Mouse (Mus musculus) right cerebral cortex, postnatal 36 days (tissue): ENCODE results near the gene Sigirr.

Experiments used
- DNase-seq, 2 experiments: peaks; one replicate each; pipeline ENCODE4 v3.0.0; 2022; ENCODE audit warnings: low spot score in 2 of 2, mixed read lengths in 1 of 2

The Sigirr gene

DNA sequence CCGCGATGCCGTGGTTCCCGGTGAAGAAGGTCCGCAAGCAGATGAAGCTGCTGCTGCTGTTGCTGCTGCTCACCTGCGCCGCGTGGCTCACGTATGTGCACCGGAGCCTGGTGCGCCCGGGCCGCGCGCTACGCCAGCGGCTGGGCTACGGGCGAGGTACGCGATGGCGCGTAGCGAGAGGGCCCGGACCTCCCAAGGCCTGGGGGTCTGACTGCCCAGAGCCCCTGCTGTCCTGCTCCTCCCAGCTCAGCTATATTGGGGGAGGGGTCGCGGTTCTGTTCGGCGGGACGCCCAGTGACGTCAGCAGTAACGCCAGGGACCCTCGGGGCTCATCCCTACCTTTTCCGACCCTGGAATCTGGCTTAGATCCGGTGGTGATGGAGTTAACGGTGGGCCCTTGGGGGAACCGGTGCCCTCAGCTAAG is 39.1 kb downstream of the Sigirr start:
- no peak for DNase-seq

DNA sequence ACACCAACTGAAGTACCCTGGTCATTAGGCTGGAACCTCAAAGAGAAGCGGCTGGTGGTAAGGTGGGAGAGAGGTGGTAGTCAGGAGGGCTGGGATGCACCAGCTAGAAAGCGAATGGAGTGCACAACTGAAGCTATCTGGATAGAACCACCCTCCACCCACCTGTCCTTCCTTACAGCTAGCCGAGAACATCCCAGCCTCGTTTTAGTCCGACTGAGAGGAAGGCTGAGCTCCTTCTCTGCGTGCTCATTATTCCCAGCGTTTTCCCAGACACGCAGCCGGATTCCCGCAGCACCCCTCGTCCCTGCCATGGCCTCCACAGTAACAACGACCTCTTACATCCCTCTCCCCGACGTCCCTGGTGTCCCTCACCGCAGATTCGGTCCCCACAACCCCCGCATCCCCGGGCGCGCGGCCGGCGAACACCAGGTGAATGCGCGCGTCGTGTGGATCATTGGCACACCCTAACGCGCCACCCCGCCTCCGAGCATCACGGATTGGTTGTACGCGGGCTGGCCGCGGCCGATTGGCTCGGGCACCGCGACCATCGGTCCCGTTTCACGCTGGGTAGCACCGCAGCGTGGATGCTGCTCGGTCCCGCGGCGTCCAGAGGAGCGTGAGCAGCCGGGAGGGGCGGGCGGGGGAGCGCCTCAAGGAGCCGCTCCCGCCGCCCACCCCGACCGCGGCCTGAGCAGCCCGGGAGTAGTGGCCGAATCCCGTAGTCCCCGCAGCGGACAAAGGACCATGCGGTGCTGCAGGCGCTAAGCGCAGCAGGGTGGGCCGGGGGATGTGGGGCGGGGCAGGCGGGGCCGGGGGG is 39.7 kb downstream of the Sigirr start, which contains the start of gene B4galnt4:
Gene B4galnt4 (plus strand): TSS at position 679 of the 817 bp plus-strand sequence.
- peak; percentile 93 to 95 for DNase-seq

DNA sequence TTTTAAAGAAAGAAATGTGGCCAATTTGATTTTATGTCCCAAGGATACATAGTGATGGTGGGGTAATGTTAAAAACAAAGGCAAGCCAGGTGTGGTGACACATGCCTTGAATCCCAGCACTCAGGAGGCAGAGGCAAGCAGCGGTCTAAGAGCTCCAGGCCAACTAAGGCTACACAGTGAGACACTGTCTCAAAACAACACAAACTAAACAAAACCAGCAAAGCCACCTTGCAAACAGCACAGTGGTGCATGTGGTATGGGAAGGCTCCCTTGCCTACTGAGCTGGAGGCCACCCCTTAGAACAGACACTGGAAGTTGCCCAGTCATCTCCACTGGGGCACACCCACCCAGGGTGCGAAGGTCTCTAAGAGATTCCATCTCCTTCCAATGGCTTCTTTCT is 40.4 kb downstream of the Sigirr start:
- DNase-seq = no peak

DNA sequence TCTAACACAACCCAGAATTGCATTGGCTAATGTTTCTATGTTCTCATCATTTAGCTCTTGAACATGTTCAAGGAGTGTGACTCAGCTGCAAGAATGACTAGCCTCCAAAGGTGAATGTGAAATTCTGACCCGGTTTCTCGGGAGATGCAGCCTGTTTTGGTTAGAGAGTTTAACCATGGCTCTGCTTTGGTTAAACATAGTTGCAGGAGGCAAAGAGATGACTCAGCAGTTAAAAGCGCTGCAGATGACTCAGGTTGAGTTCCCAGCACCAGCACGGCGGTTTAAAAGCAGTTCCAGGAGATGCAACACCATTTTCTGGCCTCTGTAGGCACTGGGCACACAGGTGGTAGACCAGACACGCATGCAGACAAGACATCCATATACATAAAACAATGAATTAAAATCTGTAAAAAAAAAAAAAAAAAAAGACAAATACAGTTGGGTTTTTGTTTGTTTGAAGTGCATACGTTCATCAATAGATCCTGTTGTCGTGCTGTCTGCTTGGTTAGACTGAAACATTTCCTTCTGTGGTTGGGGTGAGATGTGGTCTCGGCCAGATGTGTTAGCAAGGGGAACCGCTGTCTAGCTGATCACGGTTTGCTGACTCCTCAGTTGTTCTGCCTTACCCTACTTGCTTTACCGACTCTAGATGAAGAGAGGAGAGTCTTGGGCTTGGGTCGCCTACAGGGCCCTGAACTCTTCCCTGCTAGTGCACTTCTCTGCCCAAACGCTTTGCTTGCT is 41.6 kb downstream of the Sigirr start:
- DNase-seq = no peak

DNA sequence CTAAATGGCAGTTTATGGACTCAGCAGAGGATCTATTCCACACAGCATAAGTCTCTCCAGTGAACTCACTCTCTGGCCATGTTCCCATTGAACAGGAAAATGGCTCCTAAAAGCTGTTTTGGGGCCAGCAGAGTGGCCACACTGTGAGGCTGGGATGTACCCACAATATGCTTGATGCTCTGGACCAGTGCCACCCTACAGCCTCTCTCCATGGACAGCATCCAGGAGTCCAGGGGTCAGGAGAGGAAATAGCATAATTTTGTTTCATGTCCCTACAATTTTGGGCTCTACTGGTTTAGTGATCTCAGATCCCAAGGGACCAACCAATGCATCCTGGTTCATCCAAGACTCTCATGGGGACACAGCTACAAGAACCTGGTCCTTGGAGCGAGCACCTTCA is 42.8 kb downstream of the Sigirr start:
- no peak for DNase-seq

DNA sequence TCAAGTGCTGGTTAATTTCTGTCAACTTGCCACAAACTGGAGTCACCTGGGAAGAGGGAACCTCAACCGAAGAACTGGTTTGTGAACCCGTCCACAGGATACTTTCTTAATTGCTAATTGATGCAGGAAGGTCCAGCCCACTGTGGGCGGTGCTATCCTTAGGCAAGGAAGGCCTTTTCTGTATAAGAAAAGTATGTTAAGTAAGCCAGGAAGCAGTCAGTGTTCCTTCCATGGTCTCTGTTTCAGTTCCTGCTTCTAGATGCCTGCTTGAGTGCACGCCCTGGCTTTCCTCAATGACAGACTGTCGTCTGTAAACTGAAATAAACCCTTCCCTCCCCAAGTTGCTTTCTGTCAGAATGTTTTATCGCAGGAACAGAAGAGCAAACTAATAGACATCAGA is 43.4 kb downstream of the Sigirr start:
- no peak for DNase-seq

DNA sequence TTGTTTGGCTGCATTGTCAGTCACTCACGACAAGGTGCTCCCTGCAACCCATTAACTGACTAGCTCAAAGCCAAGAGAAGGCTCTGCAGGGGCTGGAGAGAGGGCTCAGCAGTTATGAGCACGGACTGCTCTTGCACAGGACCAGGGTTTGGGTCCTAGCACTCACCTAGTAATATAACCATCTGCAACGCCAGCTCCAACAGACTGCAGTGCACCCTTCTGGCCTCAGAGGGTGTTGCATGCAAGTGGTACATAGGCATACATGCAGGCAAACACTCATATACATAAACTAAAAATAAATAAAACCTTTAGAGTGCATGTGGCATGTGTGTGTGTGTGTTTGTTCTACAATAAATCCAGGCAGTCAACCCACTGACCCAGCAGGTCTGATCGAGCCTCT is 44.6 kb downstream of the Sigirr start:
- no peak for DNase-seq

DNA sequence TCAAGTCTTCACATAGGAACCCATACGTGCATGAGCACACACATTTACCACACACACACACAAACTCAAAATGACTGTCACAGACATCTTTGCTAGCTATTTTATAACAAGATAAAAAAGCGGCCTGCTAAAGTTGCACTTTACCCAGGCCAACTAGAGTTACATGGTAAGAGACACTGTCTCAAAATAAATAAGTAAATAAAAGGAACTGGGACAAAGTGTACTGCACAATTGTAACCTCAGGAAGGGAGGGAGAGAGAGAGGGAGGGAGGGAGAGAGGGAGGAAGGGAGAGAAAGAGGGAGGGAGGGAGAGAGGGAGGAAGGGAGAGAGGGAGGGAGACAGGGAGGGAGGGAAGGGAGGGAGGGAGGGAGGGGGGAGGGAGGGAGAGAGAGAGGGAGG is 48.0 kb downstream of the Sigirr start:
- no peak for DNase-seq

DNA sequence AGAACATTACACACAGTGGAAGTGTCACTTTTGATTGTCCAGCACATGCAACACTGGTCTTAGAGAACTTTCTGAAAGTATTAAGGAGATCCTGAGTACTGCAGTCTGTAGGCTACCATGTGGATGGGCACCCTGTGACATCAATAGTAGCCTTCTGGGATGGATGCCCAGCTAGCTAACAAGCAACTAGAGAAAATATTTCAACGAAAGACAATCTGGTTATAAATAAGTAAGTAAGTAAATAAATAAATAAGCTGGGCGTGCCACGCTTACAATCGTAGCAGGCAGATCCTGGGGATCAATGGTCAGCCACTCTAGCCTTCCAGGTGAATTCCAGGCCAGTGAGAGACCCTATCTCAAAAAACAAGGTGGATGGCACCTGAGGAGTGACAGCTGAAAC is 48.4 kb downstream of the Sigirr start:
- no peak for DNase-seq

DNA sequence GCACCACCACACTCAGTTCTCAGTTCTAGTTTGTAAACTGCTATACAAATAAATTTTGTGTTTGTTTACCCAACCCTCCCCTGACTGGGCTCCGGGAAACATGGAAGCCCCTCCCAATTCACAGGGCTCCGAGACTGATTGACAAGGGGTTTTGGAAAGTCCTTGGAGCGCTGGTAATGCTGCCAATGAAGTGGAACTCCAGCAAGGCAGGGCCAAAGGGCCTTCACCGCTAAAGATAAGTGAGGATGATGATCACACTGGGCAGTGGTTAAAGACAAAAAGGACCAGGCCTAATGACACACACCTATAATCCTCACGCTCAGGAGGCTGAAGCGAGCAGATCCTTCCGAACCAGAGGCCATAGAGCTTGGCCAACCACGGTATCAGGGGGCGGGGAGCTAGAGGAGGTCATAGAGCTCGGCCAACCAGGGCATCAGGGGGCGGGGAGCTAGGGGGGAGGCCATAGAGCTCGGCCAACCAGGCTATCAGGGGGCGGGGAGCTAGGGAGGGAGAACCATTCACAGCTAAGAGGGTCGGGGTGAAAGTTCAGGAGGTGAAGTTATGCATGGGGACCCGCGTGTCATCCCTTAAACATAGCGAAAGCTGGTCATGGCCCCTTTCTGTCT is 49.2 kb downstream of the Sigirr start:
- no peak for DNase-seq

DNA sequence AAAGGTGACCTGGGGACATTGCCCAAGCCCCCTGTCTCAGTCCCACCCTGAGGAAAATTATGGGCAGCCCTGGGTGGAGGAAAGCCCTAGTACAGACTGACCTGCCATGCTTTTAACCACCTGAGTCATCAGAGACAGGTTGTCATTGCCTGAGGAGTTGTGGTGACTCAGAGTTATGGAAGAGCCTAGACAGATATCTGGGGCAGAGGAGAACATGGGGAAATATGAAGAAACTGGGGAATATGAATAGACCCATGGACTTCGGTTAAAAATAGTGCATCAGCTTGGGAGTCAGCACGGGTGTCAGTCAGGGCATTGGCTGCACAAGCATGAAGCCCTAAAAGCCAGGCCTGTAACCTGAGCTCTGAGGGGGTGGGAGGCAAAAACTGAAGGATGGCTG is 51.0 kb downstream of the Sigirr start:
- DNase-seq = no peak

DNA sequence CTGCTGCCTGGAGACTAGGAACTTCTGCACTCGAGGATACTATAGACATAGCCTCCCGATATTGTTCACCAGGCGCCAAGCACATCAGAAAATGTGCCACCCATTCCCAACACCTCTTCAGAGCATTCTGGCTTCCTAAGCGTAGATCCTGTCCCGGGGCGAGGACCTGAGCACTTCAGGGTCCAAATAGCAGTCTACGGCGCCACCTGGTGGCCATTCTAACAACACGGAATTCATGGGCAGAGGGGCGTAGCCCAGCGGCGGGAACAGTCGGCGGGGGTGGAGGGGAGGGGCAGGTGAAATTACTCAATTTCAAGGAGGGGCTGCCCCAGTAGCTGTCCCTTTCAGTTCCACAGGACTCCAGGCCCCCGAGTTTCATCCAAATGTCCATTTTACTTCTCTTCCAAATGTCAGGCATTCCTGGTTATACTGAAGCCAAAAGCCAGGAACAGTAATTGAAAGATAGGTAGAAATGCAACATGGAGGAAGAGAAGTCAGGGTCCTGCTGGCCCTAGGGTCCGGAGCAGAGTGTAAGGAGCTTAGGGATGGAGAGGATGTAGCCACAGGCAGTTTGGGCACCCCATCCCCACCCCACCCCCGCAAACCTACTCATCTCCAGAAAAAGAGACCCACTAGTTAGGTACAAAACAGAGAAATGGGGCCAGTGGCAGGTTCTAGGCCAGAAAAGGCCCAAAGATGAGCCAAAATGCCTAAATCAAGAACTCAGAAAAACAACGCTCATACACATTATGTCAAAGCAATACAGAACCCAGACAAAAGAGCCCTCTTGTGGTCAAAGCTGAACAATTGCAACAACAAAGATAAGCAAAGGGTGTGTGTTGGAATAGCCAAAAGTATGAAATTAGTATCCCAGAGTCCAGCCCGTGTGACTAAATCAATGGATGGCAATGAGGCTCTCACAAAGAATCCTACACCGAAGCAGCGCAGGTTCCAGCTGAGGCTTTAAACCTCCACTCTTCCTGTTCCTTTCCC is 51.9 kb downstream of the Sigirr start:
- peak; percentile 78 to 79 for DNase-seq

DNA sequence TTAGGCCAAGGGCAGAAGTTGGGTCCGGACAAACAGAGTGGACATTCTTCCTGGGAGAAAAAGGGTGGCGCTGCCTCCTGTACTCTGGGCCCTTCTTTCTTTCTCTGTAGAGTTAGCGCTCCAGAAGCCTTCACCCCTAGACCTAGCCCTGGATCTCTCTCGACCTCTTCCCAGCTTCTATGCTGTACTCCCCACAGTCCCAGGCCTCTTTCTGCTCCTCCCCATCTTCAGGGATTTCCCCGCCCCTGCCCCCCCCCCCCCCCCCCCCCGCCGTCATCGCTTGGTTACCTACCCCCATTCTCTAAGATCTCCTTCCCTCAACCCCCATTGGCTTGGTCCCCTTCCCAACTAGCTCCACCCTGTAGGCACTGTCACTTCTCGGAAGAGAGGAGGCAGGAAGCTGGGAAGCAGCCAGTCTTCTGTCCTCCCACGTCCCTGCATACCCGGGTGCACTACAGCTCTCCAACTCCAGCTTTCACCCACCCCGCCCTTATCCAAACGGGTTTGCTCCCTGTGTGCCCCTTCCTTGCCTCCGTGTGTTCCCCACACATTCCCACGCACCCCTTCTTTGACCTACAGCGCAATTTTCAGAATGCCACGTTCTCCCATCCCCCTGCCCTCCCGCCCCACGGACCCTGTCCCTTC is 52.7 kb downstream of the Sigirr start:
- DNase-seq = peak; percentile 68 to 74

DNA sequence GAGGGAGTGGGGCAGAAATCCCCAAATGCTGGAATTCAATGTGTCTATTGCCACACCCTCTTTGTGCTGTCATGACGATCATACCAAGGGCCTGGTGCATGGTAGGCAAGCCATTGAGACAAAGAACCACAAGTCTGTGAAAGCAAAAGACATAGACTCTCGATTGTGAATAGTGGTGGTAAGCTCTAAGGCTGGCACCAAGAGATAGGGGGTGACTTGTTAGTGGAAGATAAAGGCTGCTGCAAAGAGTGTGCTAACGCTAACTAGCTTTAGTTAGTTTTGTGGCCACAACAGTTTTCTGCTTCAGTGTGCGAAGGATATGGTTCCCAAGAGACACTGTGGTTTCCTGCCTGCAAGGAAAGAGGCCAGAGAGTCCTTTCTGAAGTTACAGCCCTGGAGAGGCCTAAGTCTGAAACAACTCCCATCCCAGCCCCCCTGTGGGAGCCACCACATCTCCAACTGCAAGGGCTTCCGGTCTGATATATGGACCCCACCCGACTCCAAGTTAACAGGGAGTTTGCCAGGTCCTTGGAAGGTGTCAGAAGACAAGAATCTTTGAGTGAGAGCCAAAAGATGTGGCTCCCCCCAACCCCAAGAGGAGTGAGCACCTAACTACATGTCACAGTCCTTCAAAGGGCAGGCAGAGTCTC is 53.3 kb downstream of the Sigirr start:
- DNase-seq = no peak

DNA sequence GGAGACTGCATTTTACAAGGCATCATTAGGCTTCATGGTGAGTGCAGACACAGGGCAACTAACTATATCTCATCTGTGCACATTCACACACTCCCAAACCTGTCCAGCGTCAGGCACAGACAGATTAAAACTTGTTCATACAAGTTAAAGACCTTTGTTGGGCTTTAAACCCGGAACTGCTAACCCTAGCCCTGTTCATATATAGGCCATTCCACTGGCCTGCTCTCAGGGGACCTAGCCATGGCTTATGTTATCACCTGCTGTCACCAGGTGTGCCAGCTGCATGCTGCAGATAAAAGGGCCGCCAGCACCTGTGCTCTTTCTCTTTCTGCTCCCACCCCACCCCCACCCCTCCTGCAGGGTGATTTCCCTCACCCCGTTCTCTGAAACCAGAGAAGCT is 57.8 kb downstream of the Sigirr start:
- DNase-seq = no peak

DNA sequence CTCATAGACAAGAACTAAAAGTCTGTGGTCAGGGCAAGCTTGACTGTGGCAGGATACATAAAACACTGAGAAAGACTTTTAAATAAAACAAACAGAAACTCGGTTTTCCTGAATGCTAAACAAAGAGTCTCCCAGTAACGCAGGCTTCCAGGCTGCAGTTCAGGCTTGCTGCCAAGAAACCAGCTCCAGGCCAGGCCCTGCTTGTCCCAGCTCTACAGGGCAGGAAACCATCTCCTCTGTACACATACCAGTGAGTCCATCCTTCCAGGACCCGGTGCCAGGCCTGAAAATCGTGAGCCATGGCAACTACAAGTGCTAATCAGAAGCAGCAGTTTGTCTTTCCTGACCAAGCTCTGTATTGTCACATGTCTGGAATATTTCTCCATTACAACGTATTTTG is 58.7 kb downstream of the Sigirr start:
- no peak for DNase-seq
